Mouse (Mus musculus): ENCODE results near the gene Nckap5. TPM values are rescaled to one million over a fixed set of nuclear protein-coding genes. Genes with fewer than 3 reads are reported as not detected.
"Not testable (repeated sequence)": the region's sequence is repeated elsewhere in the genome, so short reads cannot be mapped to it uniquely, and the experiment has no call there.

The Nckap5 gene
- polyA plus RNA-seq, 1 experiment = 0.66 TPM

DNA sequence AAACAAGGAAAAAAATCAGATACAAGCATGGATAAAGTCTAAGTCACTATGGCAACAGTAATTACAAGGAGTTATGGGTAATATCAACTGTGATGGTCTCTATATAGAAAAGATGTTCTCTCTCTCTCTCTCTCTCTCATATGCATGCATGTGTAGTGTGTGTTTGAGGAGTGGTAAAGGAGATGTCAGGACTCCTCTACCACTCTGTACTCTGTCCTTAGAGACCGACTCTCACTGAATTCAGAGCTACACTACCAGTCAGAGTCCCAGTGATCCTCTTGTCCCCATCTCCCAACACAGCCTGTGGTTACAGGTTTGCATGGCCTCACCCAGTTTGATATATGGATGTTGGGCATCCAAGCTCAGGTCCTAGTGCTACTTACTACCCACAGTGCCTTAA, 662.0 kb downstream of the Nckap5 start:
- no peak for DNase-seq (ENCODE audit: low read depth)

GRCm38 (mm10) chr1:126168131-126168530, 662.5 kb downstream of the Nckap5 start:
- no peak for DNase-seq (ENCODE audit: low read depth)

DNA sequence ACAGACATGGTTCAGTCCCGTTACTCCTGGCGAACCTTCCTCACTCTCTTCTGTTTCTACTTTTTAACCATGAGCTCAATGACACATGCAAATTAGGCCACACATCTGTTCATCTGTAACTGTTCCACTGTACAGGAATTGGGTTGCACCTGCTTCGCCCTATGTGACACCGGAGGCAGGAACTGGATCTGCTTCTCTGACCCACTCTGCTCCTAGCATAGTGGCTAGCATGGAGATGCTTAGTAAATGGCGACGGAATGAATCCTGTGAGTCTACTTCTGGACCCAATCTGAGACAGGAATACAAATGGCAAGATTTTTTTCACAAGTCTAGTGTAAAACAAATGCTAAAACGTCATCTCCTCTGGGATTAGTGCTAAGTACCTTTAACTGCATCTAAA, 663.1 kb downstream of the Nckap5 start:
- no peak for DNase-seq (ENCODE audit: low read depth)

GRCm38 (mm10) chr1:126159287-126159686, 671.3 kb downstream of the Nckap5 start:
- no peak for DNase-seq (ENCODE audit: low read depth)

- no peak for DNase-seq (ENCODE audit: low read depth)
Measured at GRCm38 (mm10) chr1:126155816-126156215, 674.8 kb downstream of the Nckap5 start.

DNA sequence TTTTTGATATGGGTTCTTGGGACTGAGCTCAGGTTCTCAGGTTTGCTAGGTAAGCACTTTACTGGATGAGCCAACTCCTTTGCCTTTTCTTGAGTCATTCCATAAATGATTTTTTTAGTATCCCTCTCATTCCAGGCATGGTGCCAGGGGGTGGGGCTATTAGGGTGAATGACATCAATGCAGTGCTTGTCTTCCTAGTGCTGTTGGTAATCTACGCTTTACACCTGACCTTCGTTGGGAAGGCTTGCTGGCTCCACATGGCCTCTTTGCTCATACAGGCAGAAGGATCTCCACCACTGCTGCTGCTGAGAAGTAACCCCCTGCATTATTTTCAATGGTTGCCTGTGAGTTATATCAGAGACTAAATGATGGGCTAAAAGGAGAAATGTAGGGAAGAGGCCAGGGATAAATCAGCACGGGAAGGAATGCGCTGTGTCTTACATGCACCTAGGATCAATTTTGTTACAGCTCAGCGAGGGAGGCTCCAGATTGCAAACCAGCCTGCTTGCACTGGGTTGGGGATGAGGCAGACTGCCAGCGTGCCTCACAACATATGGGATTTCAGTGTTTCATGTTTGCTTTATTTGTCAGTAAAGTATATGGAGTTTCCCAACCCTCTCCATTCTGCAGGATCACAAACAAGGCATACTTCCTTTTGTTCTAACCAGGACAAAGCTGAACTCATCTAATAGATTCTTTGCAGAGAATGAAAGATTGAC, 676.9 kb downstream of the Nckap5 start:
- no peak for DNase-seq (ENCODE audit: low read depth)

DNA sequence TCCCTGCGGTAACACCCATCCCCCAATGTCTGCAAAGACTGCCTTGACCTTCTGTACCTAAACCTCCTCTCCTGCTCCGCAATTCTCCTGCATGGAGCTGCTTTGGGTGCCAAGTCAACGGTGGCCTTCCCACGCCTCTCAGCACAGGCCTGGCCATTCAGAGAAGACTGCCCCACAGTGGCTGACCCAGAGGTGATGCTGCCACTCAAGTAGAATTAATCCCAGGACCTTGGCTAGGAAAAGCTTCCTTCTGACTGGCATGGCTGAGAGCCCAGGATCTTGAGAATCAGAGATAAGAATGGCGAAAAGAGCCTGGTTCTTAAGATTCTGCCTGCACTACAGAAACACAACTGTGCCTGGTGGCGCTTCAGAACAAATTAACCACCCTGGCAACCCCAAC, 678.4 kb downstream of the Nckap5 start:
- no peak for DNase-seq (ENCODE audit: low read depth)

DNA sequence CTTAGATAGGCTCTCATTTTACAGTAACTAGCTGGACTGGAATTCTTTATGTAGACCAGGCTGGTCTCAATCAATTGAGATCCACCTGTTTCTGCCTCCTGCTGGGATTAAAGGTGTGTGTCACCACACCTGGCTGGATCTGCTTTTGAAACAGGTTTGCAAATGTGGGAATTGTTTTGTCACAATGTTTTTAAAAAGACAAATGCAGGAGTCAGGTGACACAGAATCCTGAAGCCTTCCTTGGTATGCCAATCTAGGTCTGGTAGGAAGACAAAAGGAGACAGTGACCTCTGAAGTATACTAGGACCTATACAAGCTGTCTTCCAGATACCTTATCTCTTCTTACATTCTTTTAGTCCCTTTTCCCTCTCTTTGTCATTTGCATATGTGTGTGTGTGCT, 680.6 kb downstream of the Nckap5 start:
- no peak for DNase-seq (ENCODE audit: low read depth)

DNA sequence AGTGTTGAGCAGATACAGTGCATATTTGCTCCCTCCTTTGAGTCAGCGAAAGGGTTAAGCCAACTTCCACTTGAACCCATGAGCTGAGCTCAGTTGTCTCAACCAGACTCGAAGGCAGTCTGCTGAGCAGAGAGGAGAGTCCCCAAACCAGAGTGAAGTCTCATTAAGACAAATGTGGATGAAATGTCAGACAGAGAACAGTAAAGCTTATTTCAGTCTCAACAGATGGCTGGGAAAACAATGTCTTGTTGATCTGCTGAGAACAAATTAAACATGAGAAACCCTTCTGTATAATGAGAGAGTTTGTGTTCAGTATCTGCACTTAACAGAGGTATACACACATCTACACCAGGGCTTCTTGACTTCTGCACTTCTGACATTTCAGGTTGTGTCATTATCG, 694.9 kb downstream of the Nckap5 start:
- no peak for DNase-seq (ENCODE audit: low read depth)

DNA sequence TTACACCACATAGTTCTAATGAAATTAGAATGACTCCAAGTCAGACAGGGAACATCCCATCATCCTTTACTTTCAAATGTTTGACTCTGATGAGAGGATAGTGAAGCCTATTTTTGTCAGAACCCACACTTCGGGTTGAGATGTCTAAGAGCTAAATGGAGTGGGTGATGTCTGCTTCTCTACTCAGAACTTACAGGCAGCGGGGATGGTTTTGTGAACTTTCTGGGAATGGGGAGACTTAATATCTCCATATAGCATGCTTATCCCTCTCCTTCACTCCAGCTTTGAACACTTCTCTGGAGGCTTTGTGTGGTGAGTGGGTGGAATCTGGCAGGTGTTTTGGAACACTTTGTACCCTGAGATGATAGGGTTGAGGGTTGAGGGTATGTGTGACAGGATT, 698.3 kb downstream of the Nckap5 start:
- no peak for DNase-seq (ENCODE audit: low read depth)

DNA sequence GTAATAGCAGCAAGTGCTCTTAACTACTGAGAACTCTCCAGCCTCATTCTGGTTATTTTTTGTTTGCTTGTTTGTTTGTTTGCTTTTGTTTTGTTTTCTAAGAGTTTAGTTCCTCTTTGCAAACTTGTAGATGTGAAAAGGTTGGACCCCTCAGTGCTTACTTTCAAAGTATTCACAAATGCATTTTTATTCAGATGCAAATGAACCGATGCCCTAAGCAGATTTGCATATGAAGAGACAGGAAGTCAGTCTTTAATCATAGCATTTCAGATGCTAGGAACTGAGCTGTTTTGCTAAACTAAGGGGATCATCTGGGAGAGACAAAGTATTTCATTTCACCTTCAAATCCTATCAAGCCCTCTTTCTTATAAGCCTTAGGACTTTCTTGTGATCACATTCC, 701.5 kb downstream of the Nckap5 start:
- DNase-seq (ENCODE audit: low read depth) = no peak

- DNase-seq (ENCODE audit: low read depth) = no peak
Measured at GRCm38 (mm10) chr1:126123111-126123510, 707.5 kb downstream of the Nckap5 start.

DNA sequence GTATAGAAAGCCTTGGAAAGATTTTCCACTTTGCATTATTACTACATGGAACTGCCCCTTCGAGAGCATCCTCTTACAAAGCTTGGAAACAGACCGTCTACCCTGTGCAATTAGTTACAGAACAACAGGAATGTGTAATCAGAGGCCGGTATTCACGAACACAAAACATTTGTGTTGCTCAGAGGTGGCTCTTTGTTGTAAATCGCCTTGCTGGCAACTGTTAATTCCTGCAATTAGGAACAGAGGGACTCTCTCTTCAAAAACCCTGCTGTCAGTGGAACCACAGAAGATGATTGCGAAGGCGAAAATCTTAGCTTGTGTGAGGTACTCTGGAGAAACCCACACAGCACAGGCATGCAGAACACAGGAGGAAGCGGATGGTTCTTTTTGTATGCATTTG, 710.1 kb downstream of the Nckap5 start:
- no peak for DNase-seq (ENCODE audit: low read depth)

- no peak for DNase-seq (ENCODE audit: low read depth)
Measured at GRCm38 (mm10) chr1:126116034-126116433, 714.6 kb downstream of the Nckap5 start.

DNA sequence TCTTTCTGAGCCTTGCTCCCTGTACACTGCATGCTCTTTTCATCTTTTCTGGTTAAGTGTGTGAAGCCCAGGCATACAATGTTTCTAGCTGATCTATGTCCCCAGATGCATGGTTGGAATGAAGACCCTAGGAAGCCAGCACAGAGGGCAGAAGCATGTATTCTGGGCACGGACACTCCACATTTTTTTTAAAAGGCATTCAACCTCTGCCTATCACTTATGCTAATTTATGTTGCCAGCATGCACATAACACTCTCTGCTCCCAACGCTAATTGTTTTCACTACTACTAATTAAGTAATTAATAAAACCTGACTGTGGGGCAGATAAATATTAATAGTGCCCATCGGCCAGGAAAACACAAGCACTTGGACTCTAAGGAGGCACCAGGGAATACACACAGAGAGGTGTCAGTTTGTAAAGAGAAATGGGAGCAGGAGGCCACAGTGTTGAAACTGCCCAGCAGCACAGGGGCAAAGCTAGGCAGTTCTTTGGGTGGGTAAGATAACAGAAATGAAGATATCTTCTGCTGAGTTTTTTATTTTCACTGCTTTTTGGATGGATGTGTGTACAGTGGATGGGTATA, 724.8 kb downstream of the Nckap5 start:
- DNase-seq (ENCODE audit: low read depth) = no peak

DNA sequence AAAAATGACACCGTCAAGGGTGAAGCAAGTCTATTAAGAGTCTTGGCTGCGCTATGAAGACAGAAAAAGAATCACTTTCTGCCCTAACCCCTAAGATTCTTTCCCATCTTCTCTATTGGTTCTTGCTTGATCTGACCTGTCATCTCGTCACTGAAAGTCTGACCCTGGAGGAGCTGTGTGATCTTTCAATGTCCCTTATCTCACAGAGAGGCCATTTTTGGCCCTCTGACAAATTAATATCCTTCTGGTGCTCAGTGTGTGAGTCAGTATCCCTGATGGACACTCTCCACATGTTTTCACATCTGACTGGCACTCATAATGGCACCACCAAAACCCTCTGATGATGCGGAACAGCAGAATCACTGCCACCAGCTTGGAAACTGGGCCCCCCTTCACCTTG, 736.3 kb downstream of the Nckap5 start:
- no peak for DNase-seq (ENCODE audit: low read depth)

- DNase-seq (ENCODE audit: low read depth) = not testable (repeated sequence)
Measured at GRCm38 (mm10) chr1:126091979-126092378, 738.6 kb downstream of the Nckap5 start.

DNA sequence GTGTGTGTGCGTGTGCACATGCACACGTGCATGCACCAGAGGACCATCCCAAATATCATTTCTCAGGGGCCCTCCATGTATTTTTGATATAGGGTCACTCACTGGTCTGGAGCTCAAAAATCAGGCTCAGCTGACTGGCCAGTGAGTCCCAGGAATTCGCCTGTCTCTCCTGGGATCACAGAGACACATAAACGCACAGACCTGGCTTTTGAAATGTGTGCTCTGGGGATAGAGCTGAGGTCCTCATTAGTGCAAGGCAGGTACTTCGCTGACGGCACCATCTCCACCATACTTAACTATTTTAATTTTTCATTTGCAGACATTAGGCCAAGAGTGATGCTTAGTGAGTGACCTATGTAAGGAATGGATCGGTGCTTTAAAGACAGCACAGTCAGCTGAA, 743.4 kb downstream of the Nckap5 start:
- DNase-seq (ENCODE audit: low read depth) = no peak

DNA sequence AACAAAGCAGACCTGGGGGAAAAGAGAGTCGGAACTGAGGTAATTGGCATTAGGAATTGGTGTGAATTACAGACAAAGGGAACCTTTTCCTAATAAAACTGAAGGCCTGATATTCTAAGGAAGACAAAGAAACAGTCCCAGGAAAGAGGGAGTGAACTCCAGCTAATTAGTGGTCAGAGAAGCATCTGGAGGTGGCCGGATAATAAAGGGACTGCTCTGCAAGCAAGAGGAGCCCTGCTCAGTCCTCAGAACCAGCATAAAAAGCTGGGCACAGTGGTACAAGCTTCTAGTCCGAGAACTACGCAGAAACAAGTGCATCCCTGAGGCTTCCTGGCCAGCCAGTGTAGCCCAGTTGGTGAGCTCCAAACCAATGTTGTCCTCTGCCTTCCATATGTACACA, 754.3 kb downstream of the Nckap5 start:
- no peak for DNase-seq (ENCODE audit: low read depth)

GRCm38 (mm10) chr1:126070861-126071260, 759.7 kb downstream of the Nckap5 start:
- DNase-seq (ENCODE audit: low read depth) = no peak

GRCm38 (mm10) chr1:126051491-126051890, 779.1 kb downstream of the Nckap5 start:
- DNase-seq (ENCODE audit: low read depth) = no peak

DNA sequence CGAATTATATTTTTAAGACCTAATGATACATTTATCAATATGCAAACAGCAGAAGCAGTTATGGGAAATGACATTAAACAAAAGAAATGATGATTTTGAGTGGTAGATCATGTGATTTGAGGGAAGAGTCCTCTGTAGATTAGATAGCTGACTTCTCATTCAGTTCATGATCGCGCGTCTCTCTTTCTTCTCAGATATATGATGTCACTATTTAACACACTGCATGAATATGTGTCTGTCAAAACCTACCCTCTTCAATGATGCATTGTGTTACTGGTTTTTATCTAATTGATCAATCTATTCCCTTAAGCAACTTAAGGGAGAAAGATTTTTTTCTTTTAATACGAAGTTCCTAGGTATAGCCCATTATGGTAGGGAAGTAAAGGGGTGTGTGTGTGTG, 787.7 kb downstream of the Nckap5 start:
- DNase-seq (ENCODE audit: low read depth) = no peak

GRCm38 (mm10) chr1:126027536-126027935, 803.1 kb downstream of the Nckap5 start:
- no peak for DNase-seq (ENCODE audit: low read depth)

GRCm38 (mm10) chr1:126024518-126024917, 806.1 kb downstream of the Nckap5 start:
- DNase-seq (ENCODE audit: low read depth) = no peak

Data from gonadal fat pad, adult 2 months (tissue).